Mouse (Mus musculus) testis, adult 2 months (tissue): ENCODE results near the gene Galnt18.

Experiments used
- CTCF ChIP-seq: fragments of 200-500 bp; IDR thresholded peaks from 2 replicates; pipeline ENCODE4 v1.5.1; 2012; ENCODE audit warnings: low read depth, mild to moderate bottlenecking, inconsistent platforms, low read length, moderate library complexity; ENCODE audit not compliant: control insufficient read depth, insufficient read depth, insufficient replicate concordance
- POLR2A ChIP-seq: fragments of 200-500 bp; IDR thresholded peaks from 2 replicates; pipeline ENCODE4 v1.6.1; 2012; ENCODE audit warnings: low read depth, mild to moderate bottlenecking, inconsistent platforms, low read length, moderate library complexity; ENCODE audit not compliant: control insufficient read depth

- TF ChIP-seq POLR2A (no peak), CTCF (no peak)
These were observed 103.3 kb downstream of the Galnt18 start for GRCm38 (mm10) chr7:111676483-111676882.
